Mouse (Mus musculus) ovary, postnatal 36 days (tissue): ENCODE measurements around the gene Prkag3.

Source experiments
- DNase-seq: peaks from one replicate; pipeline ENCODE4 v3.0.0; 2022; ENCODE audit warnings: low spot score, mixed read lengths

Prkag3 gene

DNA sequence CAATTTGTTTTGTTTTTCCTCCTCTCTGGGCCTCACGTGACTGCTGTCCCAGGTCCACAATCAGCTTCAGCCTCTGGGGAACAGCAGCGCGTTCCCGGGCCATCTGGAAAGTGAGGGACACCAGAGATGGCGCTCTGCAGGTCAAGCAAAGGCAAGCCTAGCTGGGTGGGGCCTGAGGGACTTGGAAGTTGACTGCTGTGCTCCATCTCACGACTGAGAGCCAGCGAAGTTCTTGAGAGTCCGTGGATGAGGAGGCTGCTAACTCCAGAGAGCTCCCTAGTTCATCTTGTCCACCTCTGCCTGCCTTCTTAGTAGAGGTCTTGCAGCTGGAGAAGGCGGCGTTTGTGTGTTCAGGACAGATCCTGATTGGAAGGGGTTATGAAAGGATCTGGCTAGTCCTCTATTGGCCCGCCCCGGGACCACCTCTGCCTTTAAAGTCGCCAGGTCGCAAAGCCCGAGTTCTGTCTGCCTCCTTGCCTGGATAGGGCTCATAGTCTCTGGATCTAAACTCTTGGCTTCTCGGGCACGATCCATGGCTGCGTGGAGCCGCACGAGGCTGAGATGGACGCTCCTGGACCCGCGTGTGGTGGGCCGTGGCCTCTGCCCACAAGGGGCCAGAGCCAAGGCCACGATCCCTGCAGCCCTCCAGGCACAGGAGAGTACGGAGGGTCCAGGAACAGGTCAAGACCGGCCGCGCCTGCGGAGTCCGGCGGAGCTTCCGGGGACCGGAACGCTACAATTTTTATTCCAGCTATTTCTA, 35.7 kb downstream of the Prkag3 start, which contains the start of gene Cyp27a1:
Gene Cyp27a1 (plus strand): TSS at position 476 of the 760 bp plus-strand sequence.
- DNase-seq, result peak; percentile 61

DNA sequence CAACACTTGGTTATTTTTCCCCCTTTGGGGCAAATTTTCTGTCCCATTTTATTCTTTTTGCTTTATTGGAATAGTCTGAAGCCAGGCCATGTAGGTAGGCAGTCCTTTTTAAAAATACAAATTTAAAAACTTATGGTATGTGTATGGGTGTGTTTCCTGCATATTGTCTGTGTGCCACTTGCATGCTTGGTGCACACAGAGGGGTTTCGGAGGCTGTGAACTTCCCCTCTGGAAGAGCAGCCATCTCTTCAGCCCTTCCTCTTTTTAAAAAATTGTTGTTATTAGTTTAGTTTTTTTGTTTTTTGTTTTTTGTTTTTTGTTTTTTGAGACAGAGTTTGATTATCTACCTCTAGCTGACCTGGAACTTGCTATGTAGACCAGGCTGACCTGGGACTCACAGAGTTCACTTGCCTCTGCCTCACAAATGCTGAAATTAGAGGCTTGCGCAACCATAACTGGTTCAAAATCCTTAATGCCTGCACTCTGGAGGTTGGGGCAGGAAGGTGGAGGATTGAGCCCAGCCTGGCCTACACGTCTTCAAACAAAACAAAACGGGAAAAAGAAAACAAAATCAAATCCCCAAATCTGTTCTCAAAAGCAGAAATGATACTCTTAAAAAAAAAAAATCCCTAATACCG, 36.4 kb downstream of the Prkag3 start:
- no peak for DNase-seq

DNA sequence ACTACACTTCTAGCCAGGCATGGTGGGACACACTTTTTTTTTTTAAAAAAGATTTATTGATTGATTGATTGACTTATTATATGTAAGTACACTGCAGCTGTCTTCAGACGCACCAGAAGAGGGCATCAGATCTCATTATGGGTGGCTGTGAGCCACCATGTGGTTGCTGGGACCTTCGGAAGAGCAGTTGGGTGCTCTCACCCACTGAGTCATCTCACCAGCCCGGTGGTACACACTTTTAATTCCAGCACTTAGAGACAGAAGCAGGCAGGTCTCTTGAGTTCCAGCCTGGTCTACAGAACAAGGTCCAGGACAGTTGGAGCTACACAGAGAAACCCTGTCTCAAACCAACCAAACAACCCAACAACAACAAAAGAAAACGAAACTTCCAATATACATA, 37.0 kb downstream of the Prkag3 start:
- DNase-seq, result no peak

DNA sequence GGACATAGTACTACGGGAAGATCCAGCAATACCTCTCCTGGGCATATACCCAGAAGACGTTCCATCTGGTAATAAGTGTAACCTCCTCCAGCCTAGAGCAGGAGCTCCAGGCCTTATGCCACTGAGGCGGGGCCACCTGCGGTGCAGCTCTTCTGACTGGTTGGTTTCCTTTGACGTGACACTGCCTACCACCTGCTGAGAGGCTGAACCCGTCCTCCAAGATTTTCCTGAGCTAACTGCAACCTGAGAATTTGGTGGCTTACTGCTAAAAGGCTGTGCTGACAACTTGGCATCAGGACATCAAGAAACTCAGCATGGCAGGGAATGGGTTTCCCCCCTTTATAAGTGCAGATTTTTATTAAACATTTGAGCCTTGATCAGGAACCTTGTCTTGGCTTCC, 39.5 kb downstream of the Prkag3 start:
- no peak for DNase-seq

DNA sequence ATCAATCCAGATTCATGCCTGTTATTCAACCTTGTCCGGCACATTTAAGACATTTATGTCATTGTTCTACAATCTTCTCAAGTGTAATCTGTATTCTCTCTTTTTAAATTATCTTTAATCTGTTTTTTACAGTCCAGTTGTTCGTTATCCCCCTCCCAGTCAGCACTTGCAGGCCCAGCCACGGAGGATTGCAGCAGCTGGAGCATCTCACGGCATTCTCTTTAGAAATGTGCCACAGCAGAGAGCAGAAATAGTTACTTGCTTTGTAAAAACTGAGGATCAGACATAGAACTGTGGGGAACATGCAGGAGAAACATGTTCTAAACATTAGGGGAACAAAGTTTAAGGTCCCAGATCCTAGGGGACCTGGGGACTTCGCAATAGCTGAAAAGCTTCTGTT, 44.0 kb downstream of the Prkag3 start:
- DNase-seq, result no peak

DNA sequence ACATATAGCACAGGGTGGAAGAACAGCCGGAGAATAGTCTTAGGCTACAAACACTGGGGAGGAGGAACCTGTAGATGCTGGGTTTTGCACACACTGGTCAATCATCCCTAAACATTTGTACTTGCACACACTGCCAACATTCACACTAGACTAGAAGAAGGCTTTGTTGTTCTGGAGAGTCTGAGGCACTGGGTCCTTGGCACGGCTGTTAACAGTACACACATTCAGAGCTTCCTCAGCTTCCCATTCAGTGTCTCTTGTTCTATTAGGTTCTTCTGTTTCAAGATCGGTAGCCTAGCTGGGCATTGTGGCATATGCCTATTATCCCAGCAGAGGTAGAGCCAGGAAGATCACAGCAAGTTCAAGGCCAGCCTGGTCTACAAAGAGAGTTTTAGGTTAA, 44.9 kb downstream of the Prkag3 start:
- no peak for DNase-seq

DNA sequence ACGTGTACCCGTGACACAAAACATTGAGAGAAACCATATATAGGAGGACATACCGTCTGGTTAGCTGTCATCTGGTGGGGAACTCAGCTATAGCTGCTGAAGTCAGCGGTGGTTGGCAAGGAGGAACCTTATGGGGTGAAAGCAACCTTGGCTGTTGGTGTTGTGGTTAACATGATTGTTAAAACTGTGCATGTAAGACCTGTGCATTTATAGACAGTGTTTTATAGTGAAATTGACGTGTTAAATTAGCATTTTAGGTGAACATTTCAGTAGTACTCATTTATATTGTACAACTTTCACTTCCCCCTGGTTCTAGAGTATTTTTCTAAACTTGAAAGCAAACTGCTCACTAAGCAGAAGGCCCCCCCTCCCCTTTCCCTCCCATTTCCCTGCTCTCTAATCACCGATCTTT, 46.9 kb downstream of the Prkag3 start:
- no peak for DNase-seq

DNA sequence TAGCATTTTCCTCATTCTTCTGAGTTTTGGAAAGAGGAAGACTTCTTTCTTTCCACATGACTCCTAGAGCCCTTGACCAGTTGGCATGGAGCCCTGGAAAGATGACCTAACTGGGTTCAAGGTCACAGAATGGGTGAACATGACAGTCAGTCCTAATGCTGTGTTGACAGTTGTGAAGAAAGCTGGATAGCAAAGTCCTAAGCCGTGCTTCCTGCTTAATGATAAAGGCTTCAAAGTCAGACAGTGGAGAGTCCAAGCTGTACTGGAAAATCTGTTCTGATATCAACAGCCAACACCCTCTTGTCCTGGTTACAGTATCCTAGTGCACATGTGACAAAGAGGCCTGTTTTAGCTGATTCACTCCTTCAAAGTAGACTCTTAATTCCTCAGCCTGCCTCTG, 50.2 kb downstream of the Prkag3 start:
- DNase-seq, result no peak

DNA sequence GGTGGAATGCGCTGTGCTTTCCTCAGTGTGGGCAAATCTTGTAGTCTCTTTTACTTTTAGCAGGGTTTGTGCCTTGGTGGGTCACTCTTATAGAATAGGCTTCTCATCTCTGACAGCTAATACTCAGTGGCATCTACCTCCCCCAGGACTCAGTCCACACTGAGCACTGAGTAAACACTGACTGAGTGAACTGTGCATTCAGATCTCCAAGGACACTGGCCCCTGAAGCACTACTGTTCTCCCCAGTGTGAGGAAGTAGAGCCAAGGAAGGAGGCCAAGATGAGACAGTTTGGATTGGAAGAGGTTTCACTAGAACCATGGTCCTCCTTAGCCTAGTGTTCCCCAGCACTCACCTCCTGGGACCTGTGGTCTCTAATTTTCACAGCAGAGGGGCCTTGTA, 50.7 kb downstream of the Prkag3 start:
- DNase-seq, result no peak

DNA sequence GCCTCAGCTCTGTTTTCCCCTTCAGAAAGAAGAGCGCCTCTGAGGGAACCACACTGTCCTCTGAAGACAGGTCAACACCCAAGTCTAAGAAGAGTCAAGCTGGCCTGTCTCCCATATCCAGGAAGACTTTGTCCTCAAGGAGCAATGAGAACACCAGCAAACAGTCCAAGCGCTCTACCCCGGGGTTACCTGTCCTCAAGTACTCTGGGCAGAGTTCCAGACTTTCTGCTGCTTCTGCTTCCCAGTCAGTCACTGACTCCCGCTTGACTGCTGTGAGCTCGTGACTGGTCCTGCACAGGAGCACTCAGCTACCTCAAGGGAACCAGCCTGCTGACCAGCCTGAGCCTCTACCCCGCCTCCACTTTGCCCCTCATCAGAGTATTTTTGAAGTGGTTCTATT, 51.6 kb downstream of the Prkag3 start:
- no peak for DNase-seq

DNA sequence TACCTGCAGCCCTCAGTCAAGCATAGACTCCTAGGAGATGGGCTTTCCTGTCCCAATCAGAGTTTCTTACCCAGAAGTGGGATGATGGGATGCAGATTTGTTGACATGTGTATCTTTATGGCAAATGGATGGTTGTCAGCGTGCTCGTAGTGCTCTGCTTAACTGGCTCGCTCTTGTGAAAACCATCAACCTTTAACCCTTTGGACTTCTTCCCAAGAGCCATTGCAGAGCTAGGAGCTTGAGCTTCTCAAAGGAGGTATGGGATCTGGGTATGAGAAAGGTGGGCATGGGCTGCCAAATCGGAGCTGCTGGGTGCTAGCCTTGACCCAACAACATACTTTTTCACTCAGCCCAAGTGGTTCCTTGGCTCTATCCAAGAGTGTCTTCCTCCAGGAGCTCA, 53.2 kb downstream of the Prkag3 start:
- no peak for DNase-seq

DNA sequence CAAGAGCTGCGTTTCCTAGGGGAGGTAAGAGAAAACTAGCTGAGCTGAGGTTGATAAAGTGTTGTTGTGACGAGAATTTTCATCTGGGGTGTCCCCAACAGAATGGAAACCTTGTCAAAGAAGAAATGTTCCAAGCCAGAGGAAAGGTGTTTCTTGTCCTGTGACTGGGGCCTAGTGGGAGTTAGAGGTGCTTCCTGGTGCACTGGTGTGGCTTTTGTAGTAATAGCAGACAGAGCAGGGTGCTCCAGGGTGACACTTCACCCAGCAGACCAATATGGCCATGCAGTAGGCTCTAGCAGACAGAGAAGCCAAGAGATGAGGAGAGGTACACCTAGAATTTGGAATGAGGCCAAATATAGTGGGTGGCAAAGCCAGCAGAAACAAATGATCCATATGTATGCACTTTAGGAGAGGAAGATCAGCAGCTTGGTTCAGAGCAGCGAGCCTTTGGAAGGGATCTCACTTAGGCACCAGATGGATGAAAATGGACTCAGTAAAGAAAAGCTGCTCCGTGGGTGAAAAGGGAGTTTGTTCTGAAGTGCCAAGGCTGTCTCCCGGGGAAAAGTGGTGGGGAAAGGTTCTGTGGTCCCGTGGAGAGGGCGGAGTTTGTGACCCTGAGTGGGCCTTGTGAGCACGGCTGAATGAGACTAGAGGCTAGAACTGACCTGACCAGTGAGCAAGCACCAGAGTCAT, 55.0 kb downstream of the Prkag3 start:
- DNase-seq, result no peak
